Mouse (Mus musculus) hindbrain, embryonic 11.5 days (tissue): ENCODE results near the gene Zbtb44. TPM values are rescaled to one million over a fixed set of nuclear protein-coding genes. Genes with fewer than 3 reads are reported as not detected.

Experiments
- polyA plus RNA-seq: library from polyadenylated mRNA; unstranded; fragments of >200 nt; fragmentation: Nextera tagmentation; extraction: Ambion mirVana; gene quantifications from 2 replicates; pipeline ENCODE4 v1.2.1, GENCODE M21; 2014

Gene Zbtb44
- polyA plus RNA-seq, 1 experiment from 2014 or later: 9.2 TPM

Other genes starting within 250 kb of the Zbtb44 start
- 3.4 and 3.9 TPM in 2 replicates for gene Adamts15, start 108.2 kb upstream of the Zbtb44 start, polyA plus RNA-seq
- 1.4 and 1.5 TPM in 2 replicates for gene Adamts8, start 88.1 kb upstream of the Zbtb44 start, polyA plus RNA-seq
- gene St14, start 101.2 kb downstream of the Zbtb44 start, polyA plus RNA-seq: 2.4 and 3.2 TPM in 2 replicates
- 240 and 278 TPM in 2 replicates for gene Aplp2, start 181.2 kb downstream of the Zbtb44 start, polyA plus RNA-seq
- 6.9 and 7.5 TPM in 2 replicates for gene Prdm10, start 249.9 kb downstream of the Zbtb44 start, polyA plus RNA-seq